Mouse (Mus musculus) MEL (cell line): ENCODE measurements around the gene Ceacam19. TPM values are rescaled to one million over a fixed set of nuclear protein-coding genes. Genes with fewer than 3 reads are reported as not detected.

Experiments used
- DNase-seq: peaks from one replicate; pipeline ENCODE4 v3.0.0; 2011; ENCODE audit warnings: low read depth, low spot score
- H3K27ac ChIP-seq: 2 replicates; pipeline ENCODE4 v1.5.1; 2012; ENCODE audit warnings: low read depth, mild to moderate bottlenecking, control low read depth, low read length, moderate library complexity; ENCODE audit not compliant: control insufficient read depth
- H3K27me3 ChIP-seq, 2 experiments: fragments of 150-350 bp in 1 of 2; sonication (generic) in 1 of 2; 2 replicates each; pipeline ENCODE4 v1.6.1; 2012; ENCODE audit warnings: low read length in 2 of 2, mild to moderate bottlenecking in 2 of 2, improper control_type of control experiment in 1 of 2, moderate library complexity in 1 of 2; ENCODE audit not compliant: insufficient read depth in 2 of 2, control insufficient read depth in 1 of 2
- H3K36me3 ChIP-seq, 2 experiments: 2 replicates each; pipeline ENCODE4 v1.6.1; 2012 to 2014; ENCODE audit warnings: low read length in 2 of 2, improper control_type of control experiment in 1 of 2, inconsistent platforms in 1 of 2, mild to moderate bottlenecking in 1 of 2; ENCODE audit not compliant: insufficient read depth in 2 of 2, control insufficient read depth in 1 of 2
- H3K4me1 ChIP-seq, 2 experiments: fragments of 150-350 bp in 1 of 2; sonication (generic) in 1 of 2; 2 replicates each; pipeline ENCODE4 v1.6.1; 2012; ENCODE audit warnings: low read length in 2 of 2, improper control_type of control experiment in 1 of 2, mild to moderate bottlenecking in 1 of 2; ENCODE audit not compliant: insufficient read depth in 2 of 2, control insufficient read depth in 1 of 2
- H3K4me3 ChIP-seq, 2 experiments: fragments of 150-350 bp in 1 of 2; sonication (generic) in 1 of 2; 2 replicates each; pipeline ENCODE4 v1.5.1; 2012; ENCODE audit warnings: low read depth in 2 of 2, low read length in 2 of 2, mild to moderate bottlenecking in 2 of 2, moderate library complexity in 2 of 2, control low read depth in 1 of 2, improper control_type of control experiment in 1 of 2; ENCODE audit not compliant: control insufficient read depth in 1 of 2, insufficient read depth in 1 of 2
- H3K79me2 ChIP-seq: 2 replicates; pipeline ENCODE4 v1.6.1; 2012; ENCODE audit warnings: mild to moderate bottlenecking, low read length, moderate library complexity; ENCODE audit not compliant: control insufficient read depth, poor library complexity, insufficient read depth
- H3K9ac ChIP-seq: 2 replicates; pipeline ENCODE4 v1.6.1; 2012; ENCODE audit warnings: low read depth, mild to moderate bottlenecking, control low read depth, low read length, moderate library complexity; ENCODE audit not compliant: control insufficient read depth, poor library complexity, severe bottlenecking
- H3K9me3 ChIP-seq: fragments of 150-350 bp; sonication (generic); replicated peaks from 2 replicates; pipeline ENCODE4 v1.6.1; 2012; ENCODE audit warnings: mild to moderate bottlenecking, low read length, improper control_type of control experiment, moderate library complexity; ENCODE audit not compliant: insufficient read depth
- BHLHE40 ChIP-seq: IDR thresholded peaks from 2 replicates; pipeline ENCODE4 v1.6.1; 2012; ENCODE audit warnings: low read depth, mild to moderate bottlenecking, inconsistent platforms, low read length, improper control_type of control experiment, borderline replicate concordance
- CHD1 ChIP-seq: IDR thresholded peaks from 2 replicates; pipeline ENCODE4 v1.6.1; 2012; ENCODE audit warnings: low read depth, mild to moderate bottlenecking, inconsistent platforms, low read length, improper control_type of control experiment
- CHD2 ChIP-seq: IDR thresholded peaks from 2 replicates; pipeline ENCODE4 v1.6.1; 2011; ENCODE audit warnings: low read length, improper control_type of control experiment
- CTCF ChIP-seq, 3 experiments: IDR thresholded peaks in 2 of 3; conservative IDR thresholded peaks in 1 of 3; 2 replicates each; pipeline ENCODE4 v1.5.1; 2011 to 2012; ENCODE audit warnings: low read length in 3 of 3, low read depth in 2 of 3, mild to moderate bottlenecking in 2 of 3, improper control_type of control experiment in 1 of 3, inconsistent platforms in 1 of 3, mixed read lengths in 1 of 3, moderate library complexity in 1 of 3; ENCODE audit not compliant: control insufficient read depth in 1 of 3, insufficient read depth in 1 of 3, poor library complexity in 1 of 3, severe bottlenecking in 1 of 3
- E2F4 ChIP-seq: IDR thresholded peaks from 2 replicates; pipeline ENCODE4 v1.6.1; 2011; ENCODE audit warnings: low read depth, low read length, improper control_type of control experiment, borderline replicate concordance
- EP300 ChIP-seq, 2 experiments: IDR thresholded peaks; 2 replicates each; pipeline ENCODE4 v1.6.1; 2011; ENCODE audit warnings: improper control_type of control experiment in 2 of 2, low read length in 2 of 2, low read depth in 1 of 2, mild to moderate bottlenecking in 1 of 2
- ETS1 ChIP-seq: IDR thresholded peaks from 2 replicates; pipeline ENCODE4 v1.6.1; 2012; ENCODE audit warnings: low read depth, mild to moderate bottlenecking, inconsistent platforms, low read length, improper control_type of control experiment, moderate library complexity
- GABPA ChIP-seq: IDR thresholded peaks from 2 replicates; pipeline ENCODE4 v1.6.1; 2012; ENCODE audit warnings: low read depth, mild to moderate bottlenecking, inconsistent platforms, low read length, improper control_type of control experiment, moderate library complexity
- HCFC1 ChIP-seq: IDR thresholded peaks from 2 replicates; pipeline ENCODE4 v1.6.1; 2012; ENCODE audit warnings: low read depth, mild to moderate bottlenecking, inconsistent platforms, low read length, improper control_type of control experiment, moderate library complexity
- JUND ChIP-seq: IDR thresholded peaks from 2 replicates; pipeline ENCODE4 v1.6.1; 2011; ENCODE audit warnings: low read depth, mild to moderate bottlenecking, improper control_type of control experiment, low read length
- MAX ChIP-seq: IDR thresholded peaks from 2 replicates; pipeline ENCODE4 v1.6.1; 2011; ENCODE audit warnings: low read length, improper control_type of control experiment
- MAZ ChIP-seq: IDR thresholded peaks from 2 replicates; pipeline ENCODE4 v1.6.1; 2012; ENCODE audit warnings: low read depth, mild to moderate bottlenecking, inconsistent platforms, low read length, improper control_type of control experiment
- MEF2A ChIP-seq: IDR thresholded peaks from 2 replicates; pipeline ENCODE4 v1.6.1; 2014; ENCODE audit warnings: low read depth, mild to moderate bottlenecking, inconsistent platforms, low read length, improper control_type of control experiment; ENCODE audit not compliant: poor library complexity, insufficient replicate concordance, severe bottlenecking; ENCODE audit errors: extremely low read depth
- MXI1 ChIP-seq: IDR thresholded peaks from 2 replicates; pipeline ENCODE4 v1.6.1; 2011; ENCODE audit warnings: mild to moderate bottlenecking, low read depth, low read length, improper control_type of control experiment
- MYC ChIP-seq: IDR thresholded peaks from 2 replicates; pipeline ENCODE4 v1.6.1; 2011; ENCODE audit warnings: low read depth, mild to moderate bottlenecking, low read length, improper control_type of control experiment, moderate library complexity
- NRF1 ChIP-seq: IDR thresholded peaks from 2 replicates; pipeline ENCODE4 v1.6.1; 2014; ENCODE audit warnings: low read depth, mild to moderate bottlenecking, inconsistent platforms, low read length, improper control_type of control experiment, moderate library complexity; ENCODE audit not compliant: poor library complexity, insufficient read depth, severe bottlenecking
- POLR2A ChIP-seq, 2 experiments: IDR thresholded peaks; 2 replicates each; pipeline ENCODE4 v1.6.1; 2011 to 2012; ENCODE audit warnings: low read length in 2 of 2, mild to moderate bottlenecking in 2 of 2, control low read depth in 1 of 2, improper control_type of control experiment in 1 of 2, low read depth in 1 of 2, moderate library complexity in 1 of 2; ENCODE audit not compliant: control insufficient read depth in 1 of 2, insufficient read depth in 1 of 2, poor library complexity in 1 of 2
- POLR2AphosphoS2 ChIP-seq: IDR thresholded peaks from 2 replicates; pipeline ENCODE4 v1.6.1; 2011; ENCODE audit warnings: low read length, improper control_type of control experiment
- RAD21 ChIP-seq: IDR thresholded peaks from 2 replicates; pipeline ENCODE4 v1.6.1; 2011; ENCODE audit warnings: mild to moderate bottlenecking, low read depth, low read length, improper control_type of control experiment
- RCOR1 ChIP-seq: IDR thresholded peaks from 2 replicates; pipeline ENCODE4 v1.6.1; 2012; ENCODE audit warnings: low read depth, mild to moderate bottlenecking, inconsistent platforms, low read length, improper control_type of control experiment
- SIN3A ChIP-seq: IDR thresholded peaks from 2 replicates; pipeline ENCODE4 v1.6.1; 2012; ENCODE audit warnings: low read length, improper control_type of control experiment, inconsistent platforms
- SMC3 ChIP-seq: IDR thresholded peaks from 2 replicates; pipeline ENCODE4 v1.6.1; 2011; ENCODE audit warnings: low read depth, low read length, improper control_type of control experiment
- TAL1 ChIP-seq: IDR thresholded peaks from 2 replicates; pipeline ENCODE4 v1.6.1; 2012; ENCODE audit warnings: mild to moderate bottlenecking, inconsistent platforms, low read length, moderate library complexity, mixed read lengths
- TBP ChIP-seq: IDR thresholded peaks from 2 replicates; pipeline ENCODE4 v1.8.0; 2011; ENCODE audit warnings: low read depth, low read length, improper control_type of control experiment
- USF1 ChIP-seq: IDR thresholded peaks from 2 replicates; pipeline ENCODE4 v1.6.1; 2014; ENCODE audit warnings: low read depth, mild to moderate bottlenecking, inconsistent platforms, low read length, improper control_type of control experiment, moderate library complexity
- USF2 ChIP-seq, 2 experiments: IDR thresholded peaks; 2 replicates each; pipeline ENCODE4 v1.6.1; 2011 to 2012; ENCODE audit warnings: improper control_type of control experiment in 2 of 2, low read length in 2 of 2, borderline replicate concordance in 1 of 2, inconsistent platforms in 1 of 2, low read depth in 1 of 2, mild to moderate bottlenecking in 1 of 2; ENCODE audit not compliant: insufficient read depth in 1 of 2
- ZC3H11A ChIP-seq: IDR thresholded peaks from 2 replicates; pipeline ENCODE4 v1.6.1; 2012; ENCODE audit warnings: low read depth, mild to moderate bottlenecking, inconsistent platforms, low read length, improper control_type of control experiment
- ZKSCAN1 ChIP-seq: IDR thresholded peaks from 2 replicates; pipeline ENCODE4 v1.6.1; 2012; ENCODE audit warnings: low read depth, mild to moderate bottlenecking, inconsistent platforms, low read length, improper control_type of control experiment, moderate library complexity
- ZMIZ1 ChIP-seq: IDR thresholded peaks from 2 replicates; pipeline ENCODE4 v1.6.1; 2012; ENCODE audit warnings: low read depth, mild to moderate bottlenecking, inconsistent platforms, low read length, improper control_type of control experiment, moderate library complexity
- ZNF384 ChIP-seq: IDR thresholded peaks from 2 replicates; pipeline ENCODE4 v1.6.1; 2012; ENCODE audit warnings: low read depth, mild to moderate bottlenecking, inconsistent platforms, low read length, improper control_type of control experiment
- polyA plus RNA-seq, 2 experiments: library from polyadenylated mRNA; stranded (reverse) in 1 of 2; unstranded in 1 of 2; fragments of >175 nt in 1 of 2; fragments of >200 nt in 1 of 2; gene quantifications; 2 replicates each; pipeline versions ENCODE4 v1.2.1 to v1.2.4; 2012; ENCODE audit warnings: low replicate concordance in 2 of 2, low read depth in 1 of 2; ENCODE audit not compliant: insufficient read length in 2 of 2, insufficient read depth in 1 of 2, missing spikeins in 1 of 2
- total RNA-seq: library from RNA; depleted of rRNA; stranded (reverse); fragments of 300-350 nt; gene quantifications from 2 replicates; pipeline ENCODE4 v1.2.3, GENCODE M21; 2012

Ceacam19 gene
- total and polyA plus RNA-seq, 3 experiments, result 0.03 to 0.04 TPM; not detected in 1

GRCm38 (mm10) chr7:19851858-19852570, 35.8 kb downstream of the Ceacam19 start, which contains the start of gene Gm19345:
Gene Gm19345, plus strand, starts transcription at chr7:19852003.
- H3K36me3 ChIP-seq, result no peaks in the 10 kb centered on the region
- no peaks in the 10 kb centered on the region for H3K4me1 ChIP-seq
- H3K4me3 ChIP-seq, result no peak within 1 kb of the TSS; a peak in 1 of 4 replicates
- H3K79me2 ChIP-seq, result no peaks in the 10 kb centered on the region
- no peak within 1 kb of the TSS for H3K9ac ChIP-seq
- H3K9me3 ChIP-seq, result no peaks in the 10 kb centered on the region
- DNase-seq, result no peak
- H3K27ac ChIP-seq, result no peak within 1 kb of the TSS
- TF ChIP-seq USF2 (IDR thresholded peaks at IDR 0.05; ENCODE audit: borderline replicate concordance in 1 of 2, insufficient read depth in 1 of 2, low read depth in 1 of 2, low read length in 2 of 2) (no peak), RCOR1 (no peak), GABPA (no peak), NRF1 (no peak), CHD1 (no peak), ZC3H11A (no peak), TBP (no peak), MYC (no peak), MAX (no peak), MXI1 (no peak), POLR2AphosphoS2 (no peak), USF1 (no peak), SIN3A (no peak), HCFC1 (no peak), BHLHE40 (no peak), ZNF384 (no peak), ZKSCAN1 (no peak), SMC3 (no peak), E2F4 (no peak)
- no peaks in the 10 kb centered on the region for H3K27me3 ChIP-seq

GRCm38 (mm10) chr7:19844521-19845171, 43.1 kb downstream of the Ceacam19 start:
- no peak for DNase-seq
- no peak overlapping the region for H3K4me3 ChIP-seq
- H3K4me1 ChIP-seq, result no peaks in the 10 kb centered on the region; a peak in 1 of 4 replicates
- no peaks in the 10 kb centered on the region for H3K36me3 ChIP-seq
- H3K27ac ChIP-seq, result no peak overlapping the region
- H3K79me2 ChIP-seq, result no peaks in the 10 kb centered on the region
- no peaks in the 10 kb centered on the region for H3K9me3 ChIP-seq
- no peak overlapping the region for H3K9ac ChIP-seq
- no peaks in the 10 kb centered on the region for H3K27me3 ChIP-seq
- TF ChIP-seq E2F4 (no peak), ETS1 (no peak), SMC3 (no peak), BHLHE40 (no peak), RAD21 (no peak), TAL1 (no peak), SIN3A (no peak), GABPA (no peak), ZKSCAN1 (no peak), CHD2 (no peak), ZMIZ1 (no peak), EP300 (IDR thresholded peaks at IDR 0.05; ENCODE audit: low read depth in 1 of 2, low read length in 2 of 2) (no peak), CTCF (IDR thresholded peaks at IDR 0.05 in 2 of 3, conservative IDR thresholded peaks at IDR 0.05 in 1 of 3; ENCODE audit: control insufficient read depth in 1 of 3, insufficient read depth in 1 of 3, low read depth in 2 of 3, low read length in 3 of 3, poor library complexity in 1 of 3, severe bottlenecking in 1 of 3) (no peak), POLR2A (IDR thresholded peaks at IDR 0.05; ENCODE audit: control insufficient read depth in 1 of 2, insufficient read depth in 1 of 2, low read depth in 1 of 2, low read length in 2 of 2, poor library complexity in 1 of 2) (no peak), JUND (no peak), HCFC1 (no peak), RCOR1 (no peak), MAZ (no peak), MEF2A (no peak)
